Mouse (Mus musculus): ENCODE data around the gene Sectm1b. TPM values are rescaled to one million over a fixed set of nuclear protein-coding genes. Genes with fewer than 3 reads are reported as not detected.

Gene Sectm1b
- polyA plus RNA-seq, 1 experiment from 2014 or later: not detected

GRCm38 (mm10) chr11:121042480-121042879 is 20.9 kb downstream of the Sectm1b start:
- H3K36me3 ChIP-seq: no peaks in the 10 kb centered on the region
- H3K9ac ChIP-seq: no peak overlapping the region
- H3K4me2 ChIP-seq: no peak overlapping the region
- H3K27ac ChIP-seq: no peak overlapping the region
- no peak for ATAC-seq (ENCODE audit: low FRiP score)
- H3K4me1 ChIP-seq (replicated peaks): no peaks in the 10 kb centered on the region
- no peaks in the 10 kb centered on the region for H3K9me3 ChIP-seq
- H3K27me3 ChIP-seq: peaks cover 22% of the 10 kb centered on the region; the same call in 1 of the 2 replicates
- no peak overlapping the region for H3K4me3 ChIP-seq
- WGBS: 80% methylated on average over 4 of the region's 4 CpGs

GRCm38 (mm10) chr11:121041636-121042035 is 21.7 kb downstream of the Sectm1b start:
- peaks cover 18% of the 10 kb centered on the region; the same call in 1 of the 2 replicates for H3K27me3 ChIP-seq
- no peaks in the 10 kb centered on the region for H3K4me1 ChIP-seq (replicated peaks)
- 80% methylated on average over 4 of the region's 4 CpGs for WGBS
- no peaks in the 10 kb centered on the region for H3K9me3 ChIP-seq
- no peak overlapping the region for H3K4me2 ChIP-seq
- no peak overlapping the region for H3K4me3 ChIP-seq
- H3K27ac ChIP-seq: no peak overlapping the region
- no peak for ATAC-seq (ENCODE audit: low FRiP score)
- H3K36me3 ChIP-seq: no peaks in the 10 kb centered on the region
- no peak overlapping the region for H3K9ac ChIP-seq

GRCm38 (mm10) chr11:121041212-121041611 is 22.2 kb downstream of the Sectm1b start:
- peaks cover 18% of the 10 kb centered on the region; the same call in 1 of the 2 replicates for H3K27me3 ChIP-seq
- H3K4me1 ChIP-seq (replicated peaks): no peaks in the 10 kb centered on the region
- H3K36me3 ChIP-seq: no peaks in the 10 kb centered on the region
- WGBS: 6% methylated on average over 4 of the region's 4 CpGs
- no peak overlapping the region for H3K4me2 ChIP-seq
- H3K4me3 ChIP-seq: no peak overlapping the region
- no peak for ATAC-seq (ENCODE audit: low FRiP score)
- H3K27ac ChIP-seq: no peak overlapping the region
- no peak overlapping the region for H3K9ac ChIP-seq
- no peaks in the 10 kb centered on the region for H3K9me3 ChIP-seq

- no peak within 1 kb of the TSS for H3K4me2 ChIP-seq
- H3K9ac ChIP-seq: no peak within 1 kb of the TSS
- H3K9me3 ChIP-seq: no peaks in the 10 kb centered on the region
- H3K27ac ChIP-seq: no peak within 1 kb of the TSS
- no peak for ATAC-seq (ENCODE audit: low FRiP score)
- 74% methylated on average over 5 of the region's 5 CpGs for WGBS
- H3K27me3 ChIP-seq: peaks cover 18% of the 10 kb centered on the region; the same call in 1 of the 2 replicates
- no peak within 1 kb of the TSS for H3K4me3 ChIP-seq
- no peaks in the 10 kb centered on the region for H3K36me3 ChIP-seq
- H3K4me1 ChIP-seq (replicated peaks): no peaks in the 10 kb centered on the region
These were observed 24.1 kb downstream of the Sectm1b start, which contains the start of gene Cd7 for GRCm38 (mm10) chr11:121039302-121039701. Cd7 (minus strand) TSS chr11:121039418.

GRCm38 (mm10) chr11:121038366-121039240 is 24.8 kb downstream of the Sectm1b start:
- Histone ChIP-seq H3K4me3 (no peak overlapping the region), H3K4me1 (replicated peaks) (no peaks in the 10 kb centered on the region), H3K4me2 (no peak overlapping the region), H3K36me3 (no peaks in the 10 kb centered on the region), H3K9ac (no peak overlapping the region), H3K27ac (no peak overlapping the region), H3K9me3 (no peaks in the 10 kb centered on the region), H3K27me3 (peaks cover 12% of the 10 kb centered on the region; the same call in 1 of the 2 replicates)
- WGBS: 91% methylated on average over 11 of the region's 11 CpGs
- ATAC-seq (ENCODE audit: low FRiP score): no peak

- Histone ChIP-seq H3K9me3 (no peaks in the 10 kb centered on the region), H3K4me1 (replicated peaks) (no peaks in the 10 kb centered on the region), H3K27ac (no peak overlapping the region), H3K9ac (no peak overlapping the region), H3K4me3 (no peak overlapping the region), H3K4me2 (no peak overlapping the region), H3K36me3 (no peaks in the 10 kb centered on the region), H3K27me3 (no peaks in the 10 kb centered on the region)
- ATAC-seq (ENCODE audit: low FRiP score): no peak
- WGBS: 89% methylated on average over 5 of the region's 5 CpGs
These were observed 30.3 kb downstream of the Sectm1b start for GRCm38 (mm10) chr11:121033118-121033517.

- ATAC-seq (ENCODE audit: low FRiP score): no peak
- H3K9ac ChIP-seq: no peak overlapping the region
- no peaks in the 10 kb centered on the region for H3K4me1 ChIP-seq (replicated peaks)
- H3K27me3 ChIP-seq: no peaks in the 10 kb centered on the region
- H3K27ac ChIP-seq: no peak overlapping the region
- WGBS: 84% methylated on average over 7 of the region's 7 CpGs
- no peaks in the 10 kb centered on the region for H3K36me3 ChIP-seq
- H3K4me2 ChIP-seq: no peak overlapping the region
- no peak overlapping the region for H3K4me3 ChIP-seq
- no peaks in the 10 kb centered on the region for H3K9me3 ChIP-seq
These were observed 36.1 kb downstream of the Sectm1b start for GRCm38 (mm10) chr11:121027259-121027658.

- H3K27me3 ChIP-seq: no peaks in the 10 kb centered on the region
- no peak overlapping the region for H3K4me3 ChIP-seq
- H3K4me1 ChIP-seq (replicated peaks): no peaks in the 10 kb centered on the region
- WGBS: 74% methylated on average over 6 of the region's 6 CpGs
- ATAC-seq (ENCODE audit: low FRiP score): no peak
- H3K9me3 ChIP-seq: no peaks in the 10 kb centered on the region
- H3K9ac ChIP-seq: no peak overlapping the region
- no peaks in the 10 kb centered on the region for H3K36me3 ChIP-seq
- H3K4me2 ChIP-seq: no peak overlapping the region
- H3K27ac ChIP-seq: no peak overlapping the region
These were observed 39.2 kb downstream of the Sectm1b start for GRCm38 (mm10) chr11:121024163-121024562.

- H3K4me1 ChIP-seq (replicated peaks): no peaks in the 10 kb centered on the region
- H3K4me3 ChIP-seq: no peak overlapping the region
- H3K36me3 ChIP-seq: no peaks in the 10 kb centered on the region
- no peak overlapping the region for H3K27ac ChIP-seq
- no peak overlapping the region for H3K9ac ChIP-seq
- no peak for ATAC-seq (ENCODE audit: low FRiP score)
- 86% methylated on average over 5 of the region's 5 CpGs for WGBS
- no peak overlapping the region for H3K4me2 ChIP-seq
- H3K9me3 ChIP-seq: no peaks in the 10 kb centered on the region
- no peaks in the 10 kb centered on the region for H3K27me3 ChIP-seq
These were observed 43.9 kb downstream of the Sectm1b start for GRCm38 (mm10) chr11:121019501-121019900.

GRCm38 (mm10) chr11:121017703-121018102 is 45.7 kb downstream of the Sectm1b start:
- no peaks in the 10 kb centered on the region for H3K4me1 ChIP-seq (replicated peaks)
- H3K36me3 ChIP-seq: no peaks in the 10 kb centered on the region
- H3K27ac ChIP-seq: no peak overlapping the region
- no peak overlapping the region for H3K4me2 ChIP-seq
- 38% methylated on average over 3 of the region's 3 CpGs for WGBS
- H3K9me3 ChIP-seq: no peaks in the 10 kb centered on the region
- H3K27me3 ChIP-seq: no peaks in the 10 kb centered on the region
- ATAC-seq (ENCODE audit: low FRiP score): peak; percentile 66
- H3K9ac ChIP-seq: no peak overlapping the region
- H3K4me3 ChIP-seq: no peak overlapping the region

- no peaks in the 10 kb centered on the region for H3K36me3 ChIP-seq
- no peaks in the 10 kb centered on the region for H3K9me3 ChIP-seq
- no peak overlapping the region for H3K4me2 ChIP-seq
- ATAC-seq (ENCODE audit: low FRiP score): no peak
- no peak overlapping the region for H3K9ac ChIP-seq
- H3K4me3 ChIP-seq: no peak overlapping the region
- WGBS: 77% methylated on average over 6 of the region's 6 CpGs
- no peak overlapping the region for H3K27ac ChIP-seq
- no peaks in the 10 kb centered on the region for H3K4me1 ChIP-seq (replicated peaks)
- H3K27me3 ChIP-seq: no peaks in the 10 kb centered on the region
These were observed 47.9 kb downstream of the Sectm1b start for GRCm38 (mm10) chr11:121015472-121015871.

- Histone ChIP-seq H3K4me1 (replicated peaks) (no peaks in the 10 kb centered on the region), H3K27ac (no peak overlapping the region), H3K9ac (0 out of 2 replicates have a peak overlapping the region, but pooled peaks have one; percentile 6), H3K27me3 (no peaks in the 10 kb centered on the region), H3K9me3 (no peaks in the 10 kb centered on the region), H3K4me2 (peak overlapping the region; percentile 32), H3K4me3 (no peak overlapping the region; the same call in 1 of the 2 replicates), H3K36me3 (no peaks in the 10 kb centered on the region)
- WGBS: 63% methylated on average over 19 of the region's 19 CpGs
- ATAC-seq (ENCODE audit: low FRiP score): no peak
These were observed 48.5 kb downstream of the Sectm1b start for GRCm38 (mm10) chr11:121014896-121015300.

- Histone ChIP-seq H3K9ac (no peak overlapping the region), H3K4me2 (no peak overlapping the region), H3K36me3 (no peaks in the 10 kb centered on the region), H3K9me3 (no peaks in the 10 kb centered on the region), H3K4me3 (no peak overlapping the region), H3K27ac (no peak overlapping the region), H3K27me3 (no peaks in the 10 kb centered on the region), H3K4me1 (replicated peaks) (no peaks in the 10 kb centered on the region)
- ATAC-seq (ENCODE audit: low FRiP score): no peak
- 84% methylated on average over 7 of the region's 7 CpGs for WGBS
These were observed 49.7 kb downstream of the Sectm1b start for GRCm38 (mm10) chr11:121013656-121014055.
